Mouse (Mus musculus) G1E (cell line): ENCODE measurements around the gene Enpp3. TPM values are rescaled to one million over a fixed set of nuclear protein-coding genes. Genes with fewer than 3 reads are reported as not detected.
"Not testable (repeated sequence)": the region's sequence is repeated elsewhere in the genome, so short reads cannot be mapped to it uniquely, and the experiment has no call there.

Experiments
- ATAC-seq: 2 replicates; pipeline ENCODE4 v1.8.0; 2016; ENCODE audit warnings: mild to moderate bottlenecking; ENCODE audit not compliant: insufficient number of reproducible peaks, poor library complexity, low FRiP score, severe bottlenecking; ENCODE audit errors: extremely low read depth
- DNase-seq: peaks from one replicate; pipeline ENCODE4 v3.0.0; 2012; ENCODE audit warnings: low spot score
- H3K27me3 ChIP-seq: 2 replicates; pipeline ENCODE4 v1.6.1; 2012; ENCODE audit warnings: mild to moderate bottlenecking, low read length, inconsistent platforms; ENCODE audit not compliant: insufficient read depth
- H3K36me3 ChIP-seq: replicated peaks from 2 replicates; pipeline ENCODE3; 2012; ENCODE audit warnings: mild to moderate bottlenecking, inconsistent platforms
- H3K4me1 ChIP-seq: 2 replicates; pipeline ENCODE4 v1.6.1; 2012; ENCODE audit warnings: low read depth, low read length, inconsistent platforms, mixed read lengths; ENCODE audit not compliant: insufficient read depth
- H3K4me3 ChIP-seq: 2 replicates; pipeline ENCODE4 v1.5.1; 2012; ENCODE audit warnings: low read depth, mild to moderate bottlenecking, inconsistent platforms, low read length, moderate library complexity, mixed read lengths
- H3K9me3 ChIP-seq: replicated peaks from 2 replicates; pipeline ENCODE4 v1.6.1; 2012; ENCODE audit warnings: inconsistent platforms
- CTCF ChIP-seq: IDR thresholded peaks from 2 replicates; pipeline ENCODE4 v1.5.1; 2012; ENCODE audit warnings: low read depth, low read length, inconsistent platforms, mixed read lengths
- GATA1 ChIP-seq: IDR thresholded peaks from 2 replicates; pipeline ENCODE4 v1.6.1; 2012; ENCODE audit warnings: borderline replicate concordance, low read length, inconsistent platforms, mixed read lengths
- GATA2 ChIP-seq: IDR thresholded peaks from 2 replicates; pipeline ENCODE4 v1.6.1; 2012; ENCODE audit warnings: low read depth, low read length, inconsistent platforms, borderline replicate concordance
- POLR2AphosphoS5 ChIP-seq: IDR thresholded peaks from 2 replicates; pipeline ENCODE4 v1.6.1; 2012; ENCODE audit warnings: low read depth, low read length, inconsistent platforms; ENCODE audit not compliant: insufficient replicate concordance
- TAL1 ChIP-seq: conservative IDR thresholded peaks from 2 replicates; pipeline ENCODE4 v1.6.1; 2012; ENCODE audit warnings: low read depth, low read length, inconsistent platforms, mixed read lengths
- polyA plus RNA-seq: library from polyadenylated mRNA; stranded (reverse); fragments of >175 nt; gene quantifications from 2 replicates; pipeline ENCODE4 v1.2.3, GENCODE M21; 2012
- total RNA-seq, 2 experiments: library from RNA; stranded (forward) in 1 of 2; stranded (reverse) in 1 of 2; fragments of 200-1000 nt in 1 of 2; fragments of >200 nt in 1 of 2; fragmentation: Nextera tagmentation in 1 of 2; gene quantifications; 2 replicates each; pipeline ENCODE4 v1.2.3; 2014 to 2017

Gene Enpp3
- total and polyA plus RNA-seq, 3 experiments, result 0.27 TPM; not detected in 2

GRCm38 (mm10) chr10:24806756-24807155, 35.9 kb downstream of the Enpp3 start:
- Histone ChIP-seq H3K27me3 (no peaks in the 10 kb centered on the region), H3K36me3 (no peaks in the 10 kb centered on the region), H3K9me3 (no peaks in the 10 kb centered on the region), H3K4me3 (no peak overlapping the region), H3K4me1 (peaks cover 54% of the 10 kb centered on the region)
- ATAC-seq (no peak), DNase-seq (no peak)
- TF ChIP-seq POLR2AphosphoS5 (no peak), GATA2 (no peak), TAL1 (no peak), GATA1 (no peak), CTCF (no peak)

DNA sequence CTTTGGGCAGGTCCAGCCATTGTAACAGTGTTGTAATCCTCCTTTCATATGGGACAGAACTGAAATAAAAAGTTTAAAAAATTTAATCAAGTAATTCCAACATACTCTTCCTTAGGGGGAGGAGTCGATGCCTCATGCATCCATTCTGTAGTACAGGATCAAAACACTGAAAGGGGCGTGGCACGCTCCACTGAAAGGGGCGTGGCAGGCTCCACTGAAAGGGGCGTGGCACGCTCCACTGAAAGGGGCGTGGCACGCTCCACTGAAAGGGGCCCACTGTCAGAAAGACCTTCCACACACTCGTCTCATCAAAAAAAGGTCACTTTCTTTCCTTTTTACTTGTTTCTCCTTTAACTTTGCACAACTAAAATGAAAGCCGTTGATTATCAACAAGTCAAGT, 36.7 kb downstream of the Enpp3 start:
- H3K36me3 ChIP-seq, result no peaks in the 10 kb centered on the region
- DNase-seq (no peak), ATAC-seq (no peak)
- peaks cover 59% of the 10 kb centered on the region for H3K4me1 ChIP-seq
- TF ChIP-seq TAL1 (no peak), POLR2AphosphoS5 (no peak), CTCF (no peak), GATA1 (no peak), GATA2 (no peak)
- no peaks in the 10 kb centered on the region for H3K27me3 ChIP-seq
- no peaks in the 10 kb centered on the region for H3K9me3 ChIP-seq
- no peak overlapping the region; the same call in 1 of the 2 replicates for H3K4me3 ChIP-seq

- Histone ChIP-seq H3K36me3 (no peaks in the 10 kb centered on the region), H3K4me3 (no peak overlapping the region), H3K4me1 (peaks cover 61% of the 10 kb centered on the region), H3K27me3 (no peaks in the 10 kb centered on the region), H3K9me3 (no peaks in the 10 kb centered on the region)
- ATAC-seq (no peak), DNase-seq (no peak)
- TF ChIP-seq TAL1 (no peak), GATA2 (no peak), POLR2AphosphoS5 (no peak), CTCF (no peak), GATA1 (no peak)
These were observed 37.5 kb downstream of the Enpp3 start for GRCm38 (mm10) chr10:24805173-24805572.

DNA sequence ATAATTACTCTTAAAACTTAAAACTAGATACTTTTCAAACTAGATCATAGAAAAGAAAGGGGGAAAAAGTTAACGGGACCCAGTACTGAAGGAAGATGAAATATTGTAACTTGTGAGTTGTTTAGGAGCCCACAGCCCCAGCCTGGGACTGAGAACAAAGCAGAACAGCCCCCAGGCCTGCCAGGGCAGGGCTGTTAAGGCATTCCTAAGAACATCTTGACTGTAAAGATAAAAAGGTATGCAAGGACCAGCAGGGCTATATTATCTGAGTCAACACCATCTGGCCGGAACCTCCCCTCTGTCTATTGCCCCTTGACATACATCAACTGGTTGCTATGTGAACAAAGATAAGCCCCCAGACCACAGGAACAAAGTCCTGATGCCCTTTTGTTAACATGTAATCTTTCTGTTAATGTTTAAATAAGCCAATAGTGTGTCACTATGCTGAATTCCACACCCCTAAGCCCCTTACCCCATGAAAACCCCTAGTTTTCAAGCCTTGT, 39.8 kb downstream of the Enpp3 start:
- ATAC-seq, H3K36me3 ChIP-seq, H3K9me3 ChIP-seq, DNase-seq, H3K27me3 ChIP-seq, H3K4me3 ChIP-seq: not testable (repeated sequence)
- peak; percentile 56 for TF ChIP-seq TAL1
- peaks cover 56% of the 10 kb centered on the region for H3K4me1 ChIP-seq

DNA sequence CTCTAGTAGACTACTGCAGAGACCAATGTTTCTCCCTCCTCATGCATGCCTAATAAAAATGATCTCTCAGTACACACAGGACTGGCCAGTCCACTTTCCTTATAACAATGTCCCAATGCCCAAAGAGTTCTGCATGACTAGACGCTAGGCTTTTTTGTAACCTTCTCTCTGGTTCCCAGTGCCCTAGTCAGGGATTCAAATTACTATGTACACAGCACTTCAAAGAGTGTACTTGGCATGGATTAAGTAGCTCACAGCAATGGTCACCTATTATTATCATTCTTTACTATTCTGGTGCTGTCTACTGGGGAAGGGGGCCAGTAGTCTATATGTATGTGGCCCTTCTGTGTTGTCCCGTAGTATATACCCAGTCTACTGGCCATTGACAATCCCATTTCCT, 40.8 kb downstream of the Enpp3 start:
- no peak for TF ChIP-seq GATA1
- no peak for TF ChIP-seq CTCF
- TF ChIP-seq GATA2, result no peak
- no peak for TF ChIP-seq POLR2AphosphoS5
- no peak for TF ChIP-seq TAL1
- DNase-seq, result no peak
- Histone ChIP-seq H3K4me3 (no peak overlapping the region), H3K27me3 (no peaks in the 10 kb centered on the region), H3K4me1 (peaks cover 61% of the 10 kb centered on the region), H3K36me3 (no peaks in the 10 kb centered on the region), H3K9me3 (no peaks in the 10 kb centered on the region)
- ATAC-seq, result no peak

GRCm38 (mm10) chr10:24797246-24797645, 45.4 kb downstream of the Enpp3 start:
- ATAC-seq (no peak), DNase-seq (no peak)
- H3K4me1 ChIP-seq, result peaks cover 29% of the 10 kb centered on the region
- no peaks in the 10 kb centered on the region for H3K9me3 ChIP-seq
- TF ChIP-seq CTCF (peak; percentile 90), POLR2AphosphoS5 (no peak)
- H3K27me3 ChIP-seq, result no peaks in the 10 kb centered on the region
- H3K36me3 ChIP-seq, result no peaks in the 10 kb centered on the region
- no peak overlapping the region for H3K4me3 ChIP-seq

DNA sequence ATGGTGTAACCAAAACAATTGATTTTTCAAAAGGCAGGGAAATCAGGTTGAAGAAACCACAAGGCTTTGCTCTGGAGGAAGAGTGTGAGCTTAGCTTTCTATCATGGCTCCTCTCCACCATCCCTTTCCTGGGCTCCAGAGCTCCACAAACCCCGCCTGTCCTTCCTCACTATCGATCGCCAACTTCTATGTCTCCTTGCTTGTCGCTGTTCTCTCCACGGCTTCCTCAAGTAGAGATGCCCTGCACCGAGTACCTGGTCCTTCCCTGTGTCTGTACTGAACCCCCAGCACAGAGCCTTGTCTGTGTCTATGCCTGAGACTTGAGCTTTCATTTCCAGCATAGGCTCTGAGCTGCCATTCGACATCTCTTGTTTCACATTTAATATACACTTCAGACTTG, 49.9 kb downstream of the Enpp3 start:
- no peaks in the 10 kb centered on the region for H3K27me3 ChIP-seq
- no peaks in the 10 kb centered on the region for H3K9me3 ChIP-seq
- no peak for ATAC-seq
- no peak for TF ChIP-seq CTCF
- no peak for TF ChIP-seq POLR2AphosphoS5
- TF ChIP-seq TAL1, result no peak
- no peak for TF ChIP-seq GATA1
- no peak for TF ChIP-seq GATA2
- H3K36me3 ChIP-seq, result no peaks in the 10 kb centered on the region
- no peak for DNase-seq
- H3K4me1 ChIP-seq, result peaks cover 28% of the 10 kb centered on the region
- no peak overlapping the region for H3K4me3 ChIP-seq
